Mouse (Mus musculus): Measurements from ENCODE around the gene Far1. TPM values are rescaled to one million over a fixed set of nuclear protein-coding genes. Genes with fewer than 3 reads are reported as not detected.

Gene Far1
- 10 to 100 TPM; 23.6 to 25.2 TPM for total RNA-seq (2021)

DNA sequence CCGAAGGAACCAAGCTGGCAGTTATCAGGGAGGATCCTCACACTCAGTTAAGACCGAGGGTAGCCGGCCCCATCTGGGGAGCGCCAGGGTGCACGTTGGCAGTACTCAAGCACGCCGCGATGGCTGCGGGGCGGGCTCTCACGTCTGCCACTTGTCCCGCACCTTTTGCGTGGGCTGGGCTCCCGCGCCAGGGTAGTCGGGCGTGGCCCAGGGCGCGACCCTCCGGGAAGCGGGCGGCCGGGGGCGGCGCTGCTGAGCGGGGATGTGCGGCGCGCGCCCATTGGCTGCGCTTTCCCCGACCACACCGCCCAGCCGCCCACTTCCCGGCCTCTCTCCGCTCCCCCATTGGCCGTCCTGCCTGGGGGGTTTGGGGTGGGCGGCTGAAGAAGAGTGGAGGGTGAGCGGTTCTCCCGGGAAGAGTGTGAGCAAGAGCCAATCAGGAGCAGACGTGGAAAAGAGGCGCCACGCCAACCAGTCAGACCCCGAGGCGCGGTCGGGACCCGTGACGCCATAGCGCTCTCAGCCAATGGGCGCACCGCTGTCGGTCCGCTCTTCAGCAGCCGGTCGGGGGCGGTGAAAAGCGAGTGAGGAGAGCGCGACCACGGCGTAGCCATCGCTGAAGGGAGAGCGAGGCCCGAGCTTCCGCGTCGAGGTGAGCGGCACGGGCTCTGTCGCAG, at the start of gene Far1:
Far1 (plus strand) TSS at position 549 of the 677 bp plus-strand sequence.
- peak; percentile 98 for DNase-seq (ENCODE audit: low spot score)
- intact Hi-C loops (cut with DNase I) = loop anchor here (10.0 kb wide), 1 partner anchor 139 kb away; no protein-coding TSS in a partner anchor

DNA sequence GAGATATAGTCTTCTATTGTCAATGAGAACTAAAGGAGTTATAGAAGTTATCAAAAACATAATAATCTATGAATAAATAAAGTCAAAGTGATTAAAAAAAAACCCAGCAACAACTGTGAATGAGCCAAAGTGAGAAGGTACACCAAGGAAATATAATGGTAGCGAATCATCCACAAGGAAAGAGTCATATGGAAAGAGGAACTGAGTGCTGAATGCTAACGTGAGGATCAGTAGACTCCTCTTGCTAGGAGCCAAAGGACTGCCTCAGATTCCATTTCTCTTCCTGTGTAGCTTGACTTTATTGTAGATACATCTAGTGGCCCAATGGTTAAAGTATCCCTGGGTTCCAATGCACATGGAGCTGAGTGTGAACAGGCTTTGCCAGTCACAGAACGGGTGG, 45.3 kb upstream of the Far1 start:
- no peak for DNase-seq (ENCODE audit: low spot score)
- intact Hi-C loops (cut with DNase I) = no loop called here

DNA sequence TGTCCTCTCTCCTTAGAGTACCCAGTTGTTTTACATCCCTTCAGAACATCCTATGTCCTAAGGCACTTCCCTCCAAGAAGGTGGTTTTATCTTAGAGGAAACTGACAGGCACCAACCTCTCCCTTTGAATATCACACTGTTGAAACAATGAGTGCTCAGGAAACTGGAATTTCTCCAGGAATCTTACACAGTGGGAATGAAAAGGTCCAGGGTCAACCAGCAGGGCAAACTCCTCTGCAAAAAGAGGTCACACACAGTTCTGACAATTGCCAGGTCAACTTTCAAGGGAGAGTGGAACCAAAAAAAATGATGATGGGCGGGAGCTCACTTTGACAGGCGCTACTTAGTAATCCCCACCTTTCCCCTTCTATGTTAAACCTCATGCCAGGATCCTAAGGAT, 43.0 kb upstream of the Far1 start:
- intact Hi-C loops (cut with DNase I) = no loop called here
- no peak for DNase-seq (ENCODE audit: low spot score)

DNA sequence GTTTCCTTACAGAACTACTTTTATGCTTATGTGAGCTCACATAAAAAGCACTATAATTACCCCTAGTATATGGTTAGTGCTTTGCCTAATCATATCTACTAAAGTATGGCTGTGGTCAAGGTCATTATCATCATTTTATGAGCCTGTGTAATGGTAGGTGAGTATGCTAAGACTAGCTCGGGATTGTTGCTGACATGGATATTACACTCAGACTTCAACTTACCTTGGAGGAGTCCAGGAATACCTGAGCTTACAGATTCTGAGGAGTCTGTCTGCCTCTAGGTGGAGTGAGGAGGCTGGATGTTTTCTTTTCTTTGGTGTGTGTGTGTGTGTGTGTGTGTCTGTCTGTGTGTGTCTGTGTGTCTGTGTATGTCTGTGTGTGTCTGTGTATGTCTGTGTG, 42.0 kb upstream of the Far1 start:
- no peak for DNase-seq (ENCODE audit: low spot score)
- intact Hi-C loops (cut with DNase I) = no loop called here

DNA sequence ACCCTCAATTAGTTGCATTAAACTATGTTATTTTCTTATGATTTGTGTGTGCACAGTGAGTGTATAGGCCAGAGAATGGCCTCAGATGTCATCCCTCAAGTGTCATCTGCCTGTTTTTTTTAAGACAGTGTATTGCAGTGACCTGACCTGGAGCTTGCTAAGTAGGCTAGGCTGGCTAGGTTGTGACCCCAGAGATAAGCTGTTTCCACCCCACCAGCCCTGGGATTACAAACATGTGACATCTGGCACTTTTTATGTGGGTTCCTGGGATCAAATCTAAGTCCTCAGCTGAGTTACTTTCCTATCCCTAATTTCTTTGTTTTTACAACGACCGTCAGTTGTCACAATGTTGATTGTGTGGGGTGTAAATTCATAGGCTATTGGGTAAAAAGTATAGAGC, 17.8 kb upstream of the Far1 start:
- intact Hi-C loops (cut with DNase I) = no loop called here
- no peak for DNase-seq (ENCODE audit: low spot score)

DNA sequence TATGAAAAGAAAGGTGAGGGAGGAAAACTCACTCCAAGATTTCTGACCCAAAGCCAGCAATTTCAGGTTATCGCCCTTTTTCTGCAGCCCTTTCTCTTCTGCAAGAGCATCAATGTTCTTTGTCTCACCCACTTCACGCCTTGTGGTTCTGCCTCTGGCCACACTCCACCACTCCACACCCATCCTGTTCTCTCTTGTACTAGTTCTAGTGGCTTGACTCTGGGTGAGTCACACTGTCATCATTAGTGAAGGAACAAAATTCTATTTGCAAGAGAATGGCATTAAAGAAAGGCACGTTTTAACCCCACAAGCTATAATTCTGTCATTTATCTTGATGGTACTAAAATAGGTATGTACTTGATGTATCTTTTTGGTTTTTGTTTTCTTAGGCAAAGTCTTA, 15.2 kb upstream of the Far1 start:
- no peak for DNase-seq (ENCODE audit: low spot score)

DNA sequence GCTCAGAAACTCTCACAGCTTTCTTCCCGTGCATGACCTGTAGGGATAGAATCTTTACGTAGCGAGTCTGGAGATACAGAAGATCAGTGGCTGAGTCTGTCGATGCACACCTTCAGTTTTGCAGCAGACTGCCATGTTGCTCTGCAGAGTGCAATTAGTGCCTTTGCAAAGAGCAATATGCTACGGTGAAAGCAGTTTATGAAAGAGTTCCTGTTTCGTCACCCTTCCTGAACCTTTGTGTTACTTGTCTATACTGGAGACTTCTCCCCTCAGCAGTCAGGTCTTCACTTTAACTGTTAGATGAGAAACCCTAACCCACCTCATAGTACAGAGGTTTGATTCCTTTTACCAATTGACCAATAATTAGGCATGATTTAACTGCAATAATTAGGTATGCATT, 13.8 kb upstream of the Far1 start:
- intact Hi-C loops (cut with DNase I) = no loop called here
- no peak for DNase-seq (ENCODE audit: low spot score)

More for the DNA sequence above, 15.2 kb upstream of the Far1 start:
- intact Hi-C loops (cut with DNase I) = no loop called here

DNA sequence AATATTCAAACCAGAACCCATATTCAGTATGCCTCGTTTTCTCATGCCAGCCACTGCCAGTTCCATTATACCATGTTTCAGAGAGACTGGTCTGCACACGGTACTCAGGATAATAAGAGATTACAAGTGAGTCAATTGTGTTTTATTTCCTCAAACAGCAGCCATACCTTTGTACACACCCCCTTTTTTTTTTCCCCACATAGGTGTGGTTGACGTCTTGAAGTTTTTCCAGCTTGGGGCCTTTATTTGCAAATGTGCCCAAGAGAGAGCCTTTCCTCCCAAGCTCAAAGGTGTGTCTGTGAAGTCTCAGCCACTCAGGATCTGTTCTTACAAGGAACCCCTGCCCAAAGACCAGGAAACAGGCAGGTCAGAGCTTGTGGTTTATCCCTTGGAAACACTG, 11.2 kb upstream of the Far1 start:
- DNase-seq (ENCODE audit: low spot score) = no peak
- intact Hi-C loops (cut with DNase I) = no loop called here

DNA sequence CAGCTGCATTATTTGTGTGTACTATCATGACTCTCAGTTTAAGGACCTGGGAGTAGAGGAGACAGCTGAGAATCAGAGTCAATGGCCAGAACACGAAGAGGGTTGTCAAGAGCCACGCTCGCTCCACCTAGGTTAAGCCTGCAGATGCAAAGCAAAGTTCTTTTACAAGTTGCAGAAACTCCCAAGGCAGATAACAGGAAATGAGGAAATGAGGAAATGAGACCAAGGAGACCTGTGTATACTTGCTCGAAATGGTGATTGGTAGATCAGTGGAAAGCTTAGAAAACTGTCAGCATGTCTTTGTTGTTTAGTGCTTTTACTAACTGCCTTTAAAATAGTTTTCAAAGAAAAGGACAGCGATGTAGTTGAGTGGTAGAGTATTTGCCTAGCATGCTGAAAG, 8.6 kb upstream of the Far1 start:
- intact Hi-C loops (cut with DNase I) = no loop called here
- no peak for DNase-seq (ENCODE audit: low spot score)

DNA sequence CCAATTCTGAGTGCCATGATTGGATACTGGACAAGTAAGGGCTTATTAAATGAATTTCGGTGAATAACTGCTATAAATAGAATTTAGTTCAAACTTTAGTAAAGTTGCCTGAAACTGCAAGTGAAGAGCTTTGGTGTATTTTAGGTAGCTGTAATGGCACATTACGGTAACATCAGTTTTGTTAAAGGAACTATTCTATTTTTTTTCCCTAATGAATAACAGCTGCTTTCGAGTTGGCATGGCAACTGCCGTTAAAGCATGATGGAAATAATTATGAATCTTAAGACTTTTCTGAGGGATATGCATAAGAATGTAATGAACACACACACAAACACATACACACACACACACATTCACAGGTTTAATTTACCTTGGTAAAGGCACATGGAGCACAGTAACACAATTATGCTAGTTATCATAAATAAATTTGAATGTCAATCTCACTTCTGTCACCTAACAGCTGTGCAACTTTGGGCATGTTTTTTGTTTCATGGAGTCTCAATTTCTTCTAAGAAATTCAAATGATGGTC, 8.1 kb upstream of the Far1 start:
- no peak for DNase-seq (ENCODE audit: low spot score)
- intact Hi-C loops (cut with DNase I) = no loop called here

DNA sequence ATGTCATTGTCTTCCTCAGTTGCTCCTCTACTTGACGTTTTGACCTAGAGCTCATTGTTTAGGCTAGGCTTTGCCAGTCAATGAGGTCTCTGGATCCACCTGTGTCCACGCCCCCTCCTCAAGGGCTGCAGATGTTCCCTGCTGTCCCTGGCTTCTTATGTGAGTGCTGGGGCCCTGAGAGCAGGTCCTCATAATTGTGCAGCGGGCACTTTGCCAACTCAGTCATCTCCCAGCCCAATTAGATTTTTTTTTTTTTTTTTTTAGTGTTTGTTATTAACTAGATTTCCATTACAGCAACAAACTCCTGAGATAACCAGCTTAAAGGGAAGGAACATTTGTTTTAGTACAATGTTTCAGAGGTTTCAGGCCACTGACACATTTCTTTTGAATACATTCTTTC, 5.8 kb upstream of the Far1 start:
- intact Hi-C loops (cut with DNase I) = no loop called here
- DNase-seq (ENCODE audit: low spot score) = no peak

DNA sequence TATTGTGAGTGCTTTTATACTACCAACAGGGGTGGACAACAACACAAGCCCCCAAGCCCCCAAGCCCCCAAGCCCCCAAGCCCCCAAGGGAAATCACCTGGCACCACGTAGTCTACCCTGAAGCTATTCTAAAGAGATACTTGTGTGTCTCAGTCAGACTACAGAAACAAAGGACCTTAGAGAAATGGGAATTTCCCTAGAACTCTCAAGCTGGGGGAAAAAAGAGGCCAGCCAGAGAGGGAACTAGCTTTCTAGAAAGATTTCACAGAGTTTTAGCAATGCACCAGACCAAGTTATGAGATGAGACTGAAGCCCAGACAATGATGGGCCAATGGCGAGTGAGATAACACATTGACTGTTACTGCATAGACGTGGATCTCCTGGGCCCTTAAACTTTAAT, 2.2 kb upstream of the Far1 start:
- DNase-seq (ENCODE audit: low spot score) = no peak
- intact Hi-C loops (cut with DNase I) = loop anchor here (10.0 kb wide), 1 partner anchor 137 kb away; no protein-coding TSS in a partner anchor

DNA sequence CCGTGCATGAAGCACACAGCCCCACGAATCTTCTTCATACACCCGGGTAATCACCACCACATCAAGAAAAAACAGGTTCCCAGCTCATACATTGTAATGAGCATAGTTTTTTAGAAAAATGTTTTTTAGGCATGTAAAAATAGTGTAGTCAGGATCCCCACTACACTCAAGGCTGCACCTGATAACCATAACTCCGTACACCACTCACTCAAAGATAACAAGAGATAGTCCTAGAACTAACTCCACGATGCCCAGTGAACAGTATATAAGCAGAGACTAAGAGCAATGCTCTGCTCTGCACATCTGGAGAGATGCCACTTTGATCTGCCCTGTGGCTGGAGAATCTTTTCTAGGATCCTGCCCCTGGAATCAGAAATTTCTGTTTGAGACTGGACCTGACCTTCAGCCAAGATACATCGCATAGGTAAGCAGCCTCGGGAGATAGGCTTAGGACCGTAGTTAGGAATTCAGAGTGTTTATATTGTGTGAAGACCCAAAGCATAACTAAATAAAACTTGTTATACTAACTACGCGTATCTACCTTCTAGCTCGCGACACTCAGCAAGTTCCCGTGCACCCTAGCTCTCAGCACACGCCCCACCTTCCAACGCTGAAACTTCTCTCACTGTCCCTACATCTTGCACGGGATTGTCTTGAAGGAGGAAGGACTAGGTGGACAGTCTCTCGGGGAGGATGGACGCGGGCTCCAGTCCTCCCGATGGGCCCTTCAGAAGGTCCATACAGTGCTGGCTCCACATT, 928 bp upstream of the Far1 start:
- intact Hi-C loops (cut with DNase I) = loop anchor here (10.0 kb wide), 1 partner anchor 138 kb away; no protein-coding TSS in a partner anchor
- no peak for DNase-seq (ENCODE audit: low spot score)

DNA sequence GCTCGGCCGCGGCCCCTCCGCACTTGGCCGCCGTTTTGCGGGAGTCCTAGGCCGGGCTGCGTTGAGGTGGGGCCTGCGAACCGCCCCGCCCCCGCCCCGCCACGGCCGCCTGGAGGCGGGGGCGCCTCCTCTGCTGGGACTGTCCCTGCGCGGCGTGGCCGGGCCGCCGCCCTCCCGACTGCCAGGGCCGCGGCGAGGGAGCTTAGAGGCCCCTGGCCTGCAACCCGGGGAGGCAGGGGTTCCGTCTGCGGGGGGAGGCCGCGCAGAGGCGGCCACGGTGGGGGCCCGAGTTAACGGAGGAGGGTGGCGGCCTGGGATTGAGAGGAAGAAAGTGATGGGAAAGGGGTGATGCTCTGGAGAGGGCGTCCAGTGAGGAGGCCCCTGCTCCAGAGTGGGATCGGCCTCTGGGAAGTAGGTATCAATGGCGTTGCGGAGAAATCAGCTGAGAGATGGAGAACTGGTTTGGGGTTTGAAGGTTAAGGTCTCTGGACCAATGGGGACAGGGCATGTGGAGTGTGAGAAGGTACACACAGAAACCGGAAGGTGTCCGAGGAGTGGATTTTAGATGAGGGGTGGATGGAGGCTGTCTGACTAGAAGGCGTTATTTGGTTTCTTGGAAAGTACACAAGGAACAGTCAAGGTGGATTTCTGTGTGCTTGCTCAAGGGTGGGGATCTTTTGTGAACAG, 472 bp downstream of the Far1 start:
- DNase-seq (ENCODE audit: low spot score) = no peak
- intact Hi-C loops (cut with DNase I) = loop anchor here (10.0 kb wide), 1 partner anchor 139 kb away; no protein-coding TSS in a partner anchor

DNA sequence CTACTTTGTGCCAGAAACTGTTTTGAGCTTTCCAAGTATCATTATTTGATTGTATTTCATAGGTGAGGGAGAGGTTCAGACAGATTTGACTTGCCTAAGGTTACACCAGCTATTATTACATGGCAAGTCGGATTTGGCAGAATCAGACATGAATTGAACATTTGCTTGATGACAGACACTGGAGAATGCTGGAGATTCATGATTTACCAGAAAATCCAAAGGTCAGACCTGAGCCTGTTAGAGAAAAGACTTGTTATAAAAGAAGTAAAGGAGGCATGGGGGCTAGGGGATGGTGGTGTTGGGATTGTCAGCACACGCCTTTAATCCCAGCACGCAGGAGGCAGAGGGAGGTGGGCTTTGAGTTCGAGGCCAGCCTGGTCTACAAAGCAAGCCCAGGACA, 2.2 kb downstream of the Far1 start:
- intact Hi-C loops (cut with DNase I) = loop anchor here (5.0 to 10.0 kb wide), 2 partner anchors 76 to 141 kb away; no protein-coding TSS in a partner anchor
- no peak for DNase-seq (ENCODE audit: low spot score)

DNA sequence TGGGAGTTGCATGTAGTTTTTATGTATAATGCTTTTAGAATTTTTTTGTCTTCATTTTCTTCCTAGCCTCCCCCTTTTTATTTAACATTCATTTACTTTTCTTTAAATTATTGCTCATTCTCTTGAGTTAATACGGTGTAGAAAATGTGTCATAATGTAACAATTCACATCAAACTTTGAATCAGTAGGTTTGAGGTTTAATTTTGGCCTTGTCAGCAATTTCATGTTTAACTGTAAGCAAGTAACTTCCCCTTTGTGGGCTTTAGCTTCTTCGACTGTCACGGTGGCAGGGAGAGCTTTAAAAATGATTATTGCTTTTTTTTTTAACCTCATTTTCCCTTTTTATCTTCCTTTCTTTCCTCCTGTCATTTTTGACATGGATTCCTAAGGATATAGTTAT, 4.8 kb downstream of the Far1 start:
- intact Hi-C loops (cut with DNase I) = loop anchor here (5.0 to 10.0 kb wide), 2 partner anchors 74 to 144 kb away; no protein-coding TSS in a partner anchor
- no peak for DNase-seq (ENCODE audit: low spot score)

DNA sequence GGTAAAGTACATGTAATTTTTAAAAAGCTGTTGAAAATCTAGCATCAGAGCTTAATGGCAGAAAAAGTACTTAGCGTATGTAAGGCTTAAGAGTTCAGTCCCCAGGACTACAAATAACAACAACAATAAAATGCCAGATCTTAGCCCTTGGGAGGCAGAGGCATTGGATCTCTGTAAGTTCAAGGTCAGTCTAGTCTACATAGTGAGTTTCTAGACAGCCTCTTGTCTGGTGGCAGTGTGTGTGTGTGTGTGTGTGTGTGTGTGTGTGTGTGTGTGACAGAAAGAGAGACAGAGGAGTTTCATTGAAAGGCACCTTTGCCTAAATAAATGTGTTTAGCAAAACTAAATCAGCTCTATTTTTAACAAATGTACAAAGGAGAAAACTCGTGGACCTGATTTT, 5.3 kb downstream of the Far1 start:
- intact Hi-C loops (cut with DNase I) = loop anchor here (5.0 to 10.0 kb wide), 2 partner anchors 73 to 144 kb away; no protein-coding TSS in a partner anchor
- DNase-seq (ENCODE audit: low spot score) = no peak

DNA sequence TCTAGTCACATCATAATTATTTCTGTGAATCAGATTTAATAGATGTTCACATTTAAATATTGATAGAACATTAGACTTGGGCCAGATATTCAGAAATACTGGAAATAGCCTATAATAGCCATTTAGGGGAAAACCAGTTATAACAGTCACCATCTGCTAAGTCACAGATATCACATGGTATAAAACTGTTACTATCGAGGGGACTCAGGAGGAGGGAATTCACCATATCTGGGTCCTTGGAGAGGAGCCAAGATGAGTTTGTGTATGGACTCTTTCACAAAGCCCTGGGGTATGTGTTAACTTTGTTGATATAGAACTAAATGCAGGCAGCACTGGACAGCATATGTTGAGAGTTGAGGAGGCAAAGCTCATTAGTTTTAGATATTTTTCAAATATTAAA, 29.5 kb downstream of the Far1 start:
- intact Hi-C loops (cut with DNase I) = no loop called here
- DNase-seq (ENCODE audit: low spot score) = no peak

DNA sequence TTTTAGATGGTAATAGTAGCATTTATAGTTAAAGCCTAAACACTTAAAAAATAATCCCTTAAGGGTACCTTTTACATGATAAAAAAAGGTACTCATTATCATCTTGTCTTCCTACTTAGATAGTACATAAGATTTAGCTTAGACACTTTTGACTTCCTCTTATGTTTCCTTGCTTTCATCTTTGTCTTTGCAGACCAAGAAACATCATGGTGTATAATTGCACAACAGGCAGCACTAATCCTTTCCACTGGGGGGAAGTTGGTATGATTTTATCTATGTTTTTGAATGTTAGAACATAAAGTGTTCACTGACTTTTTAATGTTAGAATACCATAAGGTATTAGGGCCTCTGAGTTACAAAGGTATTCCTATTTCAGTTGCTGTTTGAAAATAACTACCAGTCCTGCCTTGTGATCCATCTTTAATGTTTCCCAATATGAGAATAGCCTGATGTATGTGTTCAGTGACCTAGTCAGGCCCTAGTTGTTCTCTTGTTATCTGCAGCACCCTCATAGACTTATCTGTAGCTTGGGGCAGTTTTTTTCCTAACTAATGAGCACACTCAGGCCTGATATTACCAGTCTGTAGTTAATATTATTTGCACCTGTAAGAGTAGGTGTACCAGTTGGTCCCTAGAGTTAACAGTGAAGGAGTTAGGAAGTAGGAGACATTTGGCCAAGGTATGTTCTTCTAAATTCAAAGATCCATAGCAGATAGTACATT, 38.3 kb downstream of the Far1 start:
- intact Hi-C loops (cut with DNase I) = no loop called here
- no peak for DNase-seq (ENCODE audit: low spot score)

DNA sequence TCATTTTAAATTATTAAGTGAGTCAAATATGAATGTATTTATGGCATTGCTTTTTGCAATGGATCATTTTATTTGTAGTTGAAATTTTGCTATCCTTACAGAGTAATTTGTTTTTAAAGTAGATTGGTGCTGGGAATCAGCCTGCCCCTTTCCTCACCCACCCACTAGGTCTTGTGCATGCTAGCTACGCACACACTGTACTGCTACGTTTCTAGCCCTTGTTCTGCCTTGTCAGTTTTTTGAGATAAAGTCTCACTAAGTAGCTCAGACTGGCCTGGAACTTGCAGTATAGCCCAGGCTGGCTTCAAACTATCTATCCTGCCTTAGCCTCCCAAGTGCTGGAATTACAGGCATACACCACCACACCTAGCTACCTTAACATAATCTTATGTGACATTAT, 38.9 kb downstream of the Far1 start:
- intact Hi-C loops (cut with DNase I) = no loop called here
- no peak for DNase-seq (ENCODE audit: low spot score)
